Mouse (Mus musculus) liver, embryonic 13.5 days (tissue): ENCODE measurements at regions not wholly inside any gene's neighbourhood (a gene's known extent, or its start where the extent isn't known, plus 50 kb on each side); places are given as distances from the start of the nearest gene placed in this dataset.

Experiments
- ATAC-seq: fragments of 200-750 bp; cut with Nextera tagmentation; 2 replicates; pipeline ENCODE4 v1.8.0; 2017; ENCODE audit warnings: low read depth, mild to moderate bottlenecking, moderate number of reproducible peaks, moderate library complexity
- DNase-seq: peaks from one replicate; pipeline ENCODE4 v3.0.0; 2022
- H3K27ac ChIP-seq: fragments of 300-500 bp; sonication (generic); 2 replicates; pipeline ENCODE4 v1.5.1; 2015; ENCODE audit warnings: moderate library complexity, mild to moderate bottlenecking, inconsistent platforms
- H3K27me3 ChIP-seq: fragments of 300-500 bp; sonication (generic); 2 replicates; pipeline ENCODE4 v1.6.1; 2015; ENCODE audit warnings: mild to moderate bottlenecking, inconsistent platforms
- H3K36me3 ChIP-seq: fragments of 300-500 bp; sonication (generic); 2 replicates; pipeline ENCODE4 v1.6.1; 2015; ENCODE audit warnings: mild to moderate bottlenecking, inconsistent platforms
- H3K4me1 ChIP-seq: fragments of 300-500 bp; sonication (generic); replicated peaks from 2 replicates; pipeline ENCODE4 v1.6.1; 2015; ENCODE audit warnings: inconsistent platforms
- H3K4me2 ChIP-seq: fragments of 300-500 bp; sonication (generic); 2 replicates; pipeline ENCODE4 v1.6.1; 2015; ENCODE audit warnings: inconsistent platforms, mild to moderate bottlenecking, moderate library complexity
- H3K4me3 ChIP-seq: fragments of 300-500 bp; sonication (generic); replicated peaks from 2 replicates; pipeline ENCODE4 v1.5.1; 2015; ENCODE audit warnings: mild to moderate bottlenecking, inconsistent platforms
- H3K9ac ChIP-seq: fragments of 300-500 bp; sonication (generic); 2 replicates; pipeline ENCODE4 v1.6.1; 2015; ENCODE audit warnings: mild to moderate bottlenecking, inconsistent platforms
- H3K9me3 ChIP-seq: fragments of 300-500 bp; sonication (generic); replicated peaks from 2 replicates; pipeline ENCODE4 v1.6.1; 2016; ENCODE audit warnings: inconsistent platforms
- WGBS: fragments of 180-500 bp; shearing (Covaris S2); methylation state at CpG from one replicate; pipeline ENCODE4 v1.1.7; 2015; ENCODE audit not compliant: insufficient replicate concordance; 5-methylcytosine and 5-hydroxymethylcytosine counted together

DNA sequence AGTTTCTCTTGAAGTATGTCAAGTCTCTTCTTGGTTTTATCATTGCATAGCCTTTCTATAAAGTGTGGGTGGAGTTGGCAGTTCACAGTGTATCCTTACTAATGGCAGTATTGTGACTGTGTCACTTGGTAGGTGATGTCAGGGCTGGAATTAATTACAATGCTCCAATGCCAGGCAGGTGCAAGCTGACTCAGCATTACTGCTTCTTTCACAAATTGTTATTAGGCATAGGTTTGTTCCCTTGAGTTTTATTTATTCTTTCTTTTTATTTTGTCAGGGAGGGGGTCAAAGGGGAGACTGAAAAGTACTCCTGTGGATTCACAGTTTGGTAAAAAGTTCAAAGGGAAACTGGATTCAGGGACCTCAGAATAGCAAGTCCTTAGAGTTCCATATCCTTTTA lies 119.6 kb upstream of the Rbms1 start:
- Histone ChIP-seq H3K27me3 (no peaks in the 10 kb centered on the region), H3K36me3 (no peaks in the 10 kb centered on the region), H3K9ac (no peak overlapping the region), H3K4me1 (no peaks in the 10 kb centered on the region), H3K27ac (no peak overlapping the region), H3K4me3 (no peak overlapping the region), H3K9me3 (no peaks in the 10 kb centered on the region), H3K4me2 (no peak overlapping the region)
- ATAC-seq (no peak), DNase-seq (no peak)

DNA sequence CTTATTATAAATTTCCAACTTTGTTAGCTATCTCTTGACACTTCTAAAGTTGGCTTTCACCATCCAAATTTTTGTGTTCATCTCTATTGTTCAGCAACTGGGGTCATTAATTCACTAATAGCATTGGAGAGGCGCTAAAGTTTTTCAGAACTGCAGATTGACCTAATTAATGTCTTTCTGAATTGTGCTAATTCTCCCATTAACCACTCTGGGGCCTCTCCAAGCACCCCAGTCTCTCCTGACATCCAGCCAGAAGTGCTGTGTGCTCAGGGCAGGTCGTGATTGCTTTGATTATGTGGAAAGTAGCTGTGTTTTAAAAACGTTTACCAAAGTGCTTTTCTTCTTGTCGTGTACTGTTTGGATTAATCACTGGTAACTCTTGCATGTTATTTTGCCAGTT lies 117.0 kb upstream of the Rbms1 start:
- Histone ChIP-seq H3K27ac (no peak overlapping the region), H3K4me1 (no peaks in the 10 kb centered on the region), H3K4me2 (no peak overlapping the region), H3K36me3 (no peaks in the 10 kb centered on the region), H3K27me3 (no peaks in the 10 kb centered on the region), H3K9me3 (no peaks in the 10 kb centered on the region), H3K9ac (no peak overlapping the region), H3K4me3 (no peak overlapping the region)
- 39% methylated on average over 4 of the region's 4 CpGs for WGBS
- no peak for DNase-seq
- ATAC-seq = no peak

DNA sequence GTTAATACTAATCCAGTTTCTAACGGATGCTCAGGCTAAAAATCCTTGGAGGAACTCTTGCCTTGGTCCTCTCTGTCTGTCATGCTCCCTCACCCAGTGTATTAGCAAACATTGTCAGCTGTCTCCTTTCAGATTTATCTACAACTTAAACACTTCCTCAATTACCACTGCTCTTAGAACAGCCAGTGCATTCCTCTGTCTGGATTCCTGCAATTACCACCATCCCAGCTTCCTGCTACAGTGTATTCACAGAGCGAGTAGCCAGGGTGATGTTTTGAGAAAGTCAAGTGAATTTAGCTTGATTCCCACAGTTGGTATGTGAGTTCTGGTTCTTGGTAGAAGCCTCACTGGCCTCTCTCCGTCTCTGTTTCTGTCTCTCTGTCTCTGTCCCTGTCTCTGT lies 108.0 kb upstream of the Rbms1 start:
- Histone ChIP-seq H3K9ac (no peak overlapping the region), H3K36me3 (no peaks in the 10 kb centered on the region), H3K27me3 (no peaks in the 10 kb centered on the region), H3K27ac (no peak overlapping the region), H3K4me3 (no peak overlapping the region), H3K4me2 (no peak overlapping the region), H3K4me1 (no peaks in the 10 kb centered on the region), H3K9me3 (no peaks in the 10 kb centered on the region)
- no peak for ATAC-seq
- DNase-seq = no peak
- WGBS = 11% methylated on average over 3 of the region's 3 CpGs

DNA sequence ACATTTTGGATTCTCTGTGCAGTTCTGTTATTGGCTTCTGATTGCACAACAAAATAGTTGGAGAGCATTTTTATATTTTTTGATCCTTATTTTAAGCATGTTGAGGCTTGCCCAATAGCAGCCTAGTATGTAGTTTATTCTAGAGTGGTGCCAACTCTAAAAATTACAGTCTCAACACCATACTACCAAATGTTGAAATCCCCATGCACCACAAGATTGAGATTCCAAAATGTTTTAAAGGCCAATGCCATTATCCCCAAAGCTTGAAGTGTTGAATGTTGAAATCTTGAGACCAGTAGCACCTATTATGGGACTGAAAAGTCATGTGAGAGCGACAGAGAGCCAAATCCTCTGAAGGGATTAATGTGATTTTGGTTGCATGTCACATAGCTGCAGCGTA lies 104.9 kb upstream of the Rbms1 start:
- Histone ChIP-seq H3K4me3 (no peak overlapping the region), H3K9me3 (no peaks in the 10 kb centered on the region), H3K27me3 (no peaks in the 10 kb centered on the region), H3K36me3 (no peaks in the 10 kb centered on the region), H3K27ac (no peak overlapping the region), H3K4me1 (no peaks in the 10 kb centered on the region), H3K4me2 (no peak overlapping the region), H3K9ac (no peak overlapping the region)
- ATAC-seq (no peak), DNase-seq (no peak)
- 69% methylated on average over 2 of the region's 2 CpGs for WGBS

DNA sequence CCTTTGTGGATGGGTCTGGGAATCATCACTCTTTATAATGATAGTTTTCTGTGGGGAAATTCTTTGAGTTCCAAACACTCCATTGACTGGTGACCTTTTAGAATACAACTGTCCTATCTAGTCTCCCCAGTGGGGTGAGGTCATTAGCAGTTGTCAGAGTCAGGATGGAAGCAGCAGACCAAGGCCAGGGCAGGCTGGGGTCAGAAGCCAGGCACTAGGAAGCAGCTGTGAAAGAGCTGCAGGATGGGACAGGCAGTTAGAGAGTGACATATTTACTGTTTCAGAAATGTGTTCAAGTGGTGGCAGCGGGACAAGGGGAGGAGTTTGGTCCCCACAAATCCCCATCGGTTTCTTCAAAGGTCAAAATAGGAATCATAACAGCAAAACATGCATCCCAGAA lies 99.1 kb upstream of the Rbms1 start:
- no peak for ATAC-seq
- DNase-seq = no peak

DNA sequence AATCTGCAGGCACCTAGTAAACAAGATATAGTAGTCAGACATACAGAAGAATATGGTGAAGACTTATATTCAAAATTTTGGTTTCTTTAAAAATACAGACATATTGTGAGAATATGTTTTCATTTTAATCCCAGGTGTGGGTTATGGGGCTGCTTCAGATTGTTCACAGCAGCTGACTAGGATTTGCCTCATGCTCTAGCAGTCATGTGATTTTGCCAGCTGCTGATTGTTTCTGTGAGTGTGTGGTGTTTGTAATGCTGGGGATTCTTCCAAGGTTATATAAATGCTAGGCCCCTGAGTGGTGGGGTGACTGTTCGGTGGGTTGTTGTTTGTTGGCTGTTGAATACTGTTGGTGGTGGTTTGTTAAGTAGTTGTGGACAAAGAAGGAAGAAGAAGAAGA lies 97.9 kb upstream of the Rbms1 start:
- WGBS = 55% methylated on average over 1 of the region's 1 CpGs
- ATAC-seq = no peak

More for the DNA sequence above, 99.1 kb upstream of the Rbms1 start:
- Histone ChIP-seq H3K9me3 (no peaks in the 10 kb centered on the region), H3K27me3 (no peaks in the 10 kb centered on the region), H3K36me3 (no peaks in the 10 kb centered on the region), H3K4me3 (no peak overlapping the region), H3K4me1 (no peaks in the 10 kb centered on the region), H3K9ac (no peak overlapping the region), H3K27ac (no peak overlapping the region), H3K4me2 (no peak overlapping the region)
- 46% methylated on average over 2 of the region's 2 CpGs for WGBS

DNA sequence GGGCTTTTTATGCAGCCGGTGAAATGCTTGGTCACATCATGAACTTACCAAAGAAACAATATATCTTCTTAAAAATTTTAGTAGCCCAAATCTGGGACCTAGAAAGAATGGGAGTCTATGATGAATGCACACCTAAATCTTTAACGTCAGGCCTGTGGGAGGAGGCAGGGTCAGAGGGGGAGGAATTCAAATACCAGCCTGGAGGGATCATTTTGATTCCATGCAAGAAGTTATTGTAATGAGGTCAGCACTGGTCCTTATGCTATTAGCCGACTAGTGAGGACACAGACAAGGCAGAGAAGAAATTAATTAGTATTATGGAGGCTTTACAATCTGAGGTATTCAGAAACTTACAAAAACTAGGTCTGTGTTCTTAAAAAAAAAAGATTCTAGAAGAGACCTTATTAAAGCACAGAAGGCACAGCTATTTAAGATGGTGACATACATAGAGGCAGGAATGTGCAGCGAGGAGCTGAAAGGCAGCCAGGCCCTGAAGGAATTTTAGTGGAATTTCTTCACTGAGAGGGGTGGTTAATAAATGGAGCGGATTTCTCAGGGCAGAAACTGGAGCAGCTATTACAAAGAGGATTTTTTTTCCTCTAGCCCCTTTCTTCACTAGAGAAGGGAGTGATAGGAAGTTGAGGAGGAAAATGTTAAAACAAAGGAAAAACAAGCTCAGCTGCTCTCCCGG lies 95.7 kb upstream of the Rbms1 start:
- Histone ChIP-seq H3K27ac (no peak overlapping the region), H3K4me2 (no peak overlapping the region), H3K9me3 (no peaks in the 10 kb centered on the region), H3K36me3 (no peaks in the 10 kb centered on the region), H3K9ac (no peak overlapping the region), H3K4me3 (no peak overlapping the region), H3K4me1 (no peaks in the 10 kb centered on the region), H3K27me3 (no peaks in the 10 kb centered on the region)
- no peak for DNase-seq
- no peak for ATAC-seq
- 48% methylated on average over 6 of the region's 6 CpGs for WGBS

More for the DNA sequence above, 97.9 kb upstream of the Rbms1 start:
- H3K9ac ChIP-seq = no peak overlapping the region
- no peak overlapping the region for H3K4me2 ChIP-seq
- no peaks in the 10 kb centered on the region for H3K36me3 ChIP-seq
- H3K27ac ChIP-seq = no peak overlapping the region
- no peak overlapping the region for H3K4me3 ChIP-seq
- DNase-seq = no peak
- no peaks in the 10 kb centered on the region for H3K27me3 ChIP-seq
- H3K4me1 ChIP-seq = no peaks in the 10 kb centered on the region
- no peaks in the 10 kb centered on the region for H3K9me3 ChIP-seq

DNA sequence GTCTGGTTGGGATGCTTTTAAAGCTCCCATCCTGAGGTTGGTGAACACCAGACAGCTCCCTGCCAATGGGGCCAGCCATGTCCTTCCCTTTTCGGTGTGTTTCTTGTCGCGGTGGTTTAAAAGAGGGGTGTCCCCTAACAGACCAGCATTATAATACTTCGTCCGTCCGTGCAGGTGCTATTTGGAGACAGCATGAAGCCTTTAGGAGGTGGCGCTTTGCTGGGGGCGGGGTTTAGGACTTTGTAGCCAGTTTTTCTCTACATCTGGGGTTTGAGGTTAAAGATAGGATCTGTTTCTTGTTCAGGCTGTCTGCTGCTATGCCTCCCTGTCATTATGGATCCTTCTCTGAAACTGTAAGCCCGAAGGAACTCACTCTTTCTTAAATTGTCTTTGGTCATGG lies 89.3 kb upstream of the Rbms1 start:
- Histone ChIP-seq H3K36me3 (no peaks in the 10 kb centered on the region), H3K4me1 (no peaks in the 10 kb centered on the region), H3K4me3 (no peak overlapping the region), H3K27ac (no peak overlapping the region), H3K4me2 (no peak overlapping the region), H3K27me3 (no peaks in the 10 kb centered on the region), H3K9ac (no peak overlapping the region), H3K9me3 (no peaks in the 10 kb centered on the region)
- ATAC-seq (no peak), DNase-seq (no peak)
- 42% methylated on average over 9 of the region's 9 CpGs for WGBS

DNA sequence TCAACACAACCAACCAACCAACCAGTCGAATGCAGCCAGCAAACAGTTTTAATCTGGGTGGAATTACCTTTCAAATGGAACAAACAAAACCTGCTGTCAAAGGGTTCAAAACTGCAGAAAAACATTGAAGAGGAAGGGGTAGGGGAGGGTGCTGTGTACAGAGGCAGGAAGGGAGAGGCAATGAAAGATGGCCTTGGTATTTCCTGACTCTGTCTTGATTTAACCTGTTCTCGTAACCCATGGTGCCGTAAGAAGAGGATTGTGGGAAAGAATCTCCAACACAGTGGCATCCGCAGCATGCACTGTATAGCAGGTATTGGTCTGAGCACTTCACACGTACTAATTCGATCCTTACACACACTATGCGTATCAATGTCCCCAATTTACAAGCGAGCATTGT lies 88.8 kb upstream of the Rbms1 start:
- H3K27ac ChIP-seq = no peak overlapping the region
- 68% methylated on average over 8 of the region's 8 CpGs for WGBS
- DNase-seq (no peak), ATAC-seq (no peak)
- no peaks in the 10 kb centered on the region for H3K4me1 ChIP-seq
- no peaks in the 10 kb centered on the region for H3K36me3 ChIP-seq
- H3K9me3 ChIP-seq = no peaks in the 10 kb centered on the region
- H3K27me3 ChIP-seq = no peaks in the 10 kb centered on the region
- no peak overlapping the region for H3K4me3 ChIP-seq
- H3K9ac ChIP-seq = no peak overlapping the region
- no peak overlapping the region for H3K4me2 ChIP-seq

DNA sequence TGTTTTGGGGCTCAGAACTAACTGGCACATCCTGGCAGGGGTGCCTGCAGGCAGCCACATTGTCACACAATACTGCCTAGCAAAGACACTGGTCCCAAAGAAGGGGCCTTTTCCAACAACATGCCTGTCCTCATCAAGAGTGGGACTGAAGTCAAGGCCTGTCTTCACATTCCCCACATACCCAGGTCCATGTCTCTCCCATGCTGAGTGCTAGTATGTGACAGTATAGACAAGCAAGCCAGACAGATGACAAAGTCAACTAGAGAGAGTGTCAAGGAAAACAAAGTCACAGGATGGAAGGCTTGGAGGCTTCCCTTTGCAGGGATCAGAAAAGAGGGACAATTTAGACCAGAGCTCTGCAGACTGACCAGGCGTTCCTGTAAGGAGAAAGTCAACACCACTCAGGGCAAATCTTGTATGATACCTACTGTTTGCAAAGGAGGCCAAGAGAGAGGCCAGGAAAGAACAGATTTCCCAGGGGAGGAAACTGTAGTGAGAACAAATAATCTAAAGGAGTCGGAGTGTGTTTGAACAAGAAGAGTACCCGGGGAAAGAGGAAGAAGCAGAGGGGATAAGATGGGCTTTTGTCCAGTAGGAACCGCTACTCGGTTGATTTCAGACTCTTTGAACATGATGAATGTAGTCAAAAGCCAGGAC lies 83.2 kb upstream of the Rbms1 start:
- no peaks in the 10 kb centered on the region for H3K4me1 ChIP-seq
- no peak overlapping the region for H3K4me3 ChIP-seq
- 48% methylated on average over 5 of the region's 5 CpGs for WGBS
- DNase-seq (no peak), ATAC-seq (no peak)
- H3K4me2 ChIP-seq = no peak overlapping the region
- no peak overlapping the region for H3K9ac ChIP-seq
- no peaks in the 10 kb centered on the region for H3K9me3 ChIP-seq
- H3K27me3 ChIP-seq = no peaks in the 10 kb centered on the region
- no peak overlapping the region for H3K27ac ChIP-seq
- H3K36me3 ChIP-seq = no peaks in the 10 kb centered on the region

DNA sequence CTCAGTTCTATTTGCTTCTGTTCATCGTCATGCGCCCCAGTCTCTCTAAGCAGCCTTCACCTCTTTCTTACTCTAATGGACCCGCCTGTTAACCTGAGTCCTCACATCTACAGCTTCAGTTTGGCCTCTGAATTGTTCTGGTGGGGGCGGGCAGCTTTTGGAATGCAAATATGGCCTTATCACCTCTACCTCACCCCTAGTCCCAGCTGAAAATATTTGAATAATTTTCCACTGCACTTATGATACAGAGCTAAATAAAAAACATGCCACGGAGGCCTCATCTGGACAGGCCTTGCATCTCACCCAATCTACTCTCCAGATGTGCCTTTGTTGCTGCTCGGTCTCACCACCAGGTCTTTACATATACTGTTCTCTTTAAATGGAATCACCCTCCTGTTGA lies 82.5 kb upstream of the Rbms1 start:
- H3K4me3 ChIP-seq = no peak overlapping the region
- H3K4me2 ChIP-seq = no peak overlapping the region
- H3K36me3 ChIP-seq = no peaks in the 10 kb centered on the region
- H3K4me1 ChIP-seq = no peaks in the 10 kb centered on the region
- no peak for DNase-seq
- WGBS = 70% methylated on average over 6 of the region's 6 CpGs
- no peaks in the 10 kb centered on the region for H3K27me3 ChIP-seq
- no peak overlapping the region for H3K9ac ChIP-seq
- no peak overlapping the region for H3K27ac ChIP-seq
- no peaks in the 10 kb centered on the region for H3K9me3 ChIP-seq
- no peak for ATAC-seq

DNA sequence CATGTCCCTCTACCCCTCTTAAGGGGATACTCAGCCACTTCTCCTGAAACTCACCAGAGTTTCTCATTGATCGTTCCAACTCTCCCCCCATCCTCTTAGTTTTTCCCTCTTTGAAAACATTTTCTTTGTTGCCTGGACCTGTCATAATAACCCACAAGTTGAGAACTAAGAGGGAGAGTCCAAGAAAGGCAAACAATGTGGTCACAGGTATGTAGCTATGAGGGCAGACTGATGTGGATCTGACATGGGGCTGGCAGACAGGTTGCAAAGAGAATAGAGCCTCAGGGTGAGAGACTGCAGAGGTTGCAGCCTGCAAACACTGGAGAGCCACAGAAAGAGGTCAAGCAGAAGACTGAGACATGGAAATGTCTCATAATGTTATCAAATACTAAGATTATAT lies 69.9 kb upstream of the Rbms1 start:
- WGBS = 74% methylated on average over 1 of the region's 1 CpGs
- H3K9me3 ChIP-seq = no peaks in the 10 kb centered on the region
- DNase-seq = no peak

More for the DNA sequence above, 69.9 kb upstream of the Rbms1 start:
- Histone ChIP-seq H3K27me3 (no peaks in the 10 kb centered on the region), H3K36me3 (no peaks in the 10 kb centered on the region), H3K4me2 (no peak overlapping the region), H3K9ac (no peak overlapping the region), H3K4me3 (no peak overlapping the region), H3K4me1 (no peaks in the 10 kb centered on the region), H3K27ac (no peak overlapping the region)
- no peak for ATAC-seq
